Mouse (Mus musculus): ENCODE measurements around the gene Stx2.

Gene Stx2

GRCm38 (mm10) chr5:128952291-128953195 lies 55.8 kb downstream of the Stx2 start:
- no peak for DNase-seq

GRCm38 (mm10) chr5:128951472-128951871 lies 56.9 kb downstream of the Stx2 start:
- no peak for DNase-seq

GRCm38 (mm10) chr5:128947093-128947492 lies 61.3 kb downstream of the Stx2 start:
- DNase-seq = peak; percentile 11

- DNase-seq = no peak
Observed at GRCm38 (mm10) chr5:128940436-128940835, 67.9 kb downstream of the Stx2 start.

GRCm38 (mm10) chr5:128935359-128935899 lies 72.9 kb downstream of the Stx2 start:
- no peak for DNase-seq

All from thymus, postnatal 14 days (tissue).